Mouse (Mus musculus) midbrain, embryonic 12.5 days (tissue): ENCODE measurements around the gene Irx4. TPM values are rescaled to one million over a fixed set of nuclear protein-coding genes. Genes with fewer than 3 reads are reported as not detected.

Experiments
- ATAC-seq: fragments of 200-750 bp; cut with Nextera tagmentation; 2 replicates; pipeline ENCODE4 v1.8.0; 2017; ENCODE audit warnings: low read depth, moderate TSS enrichment, moderate library complexity; ENCODE audit not compliant: low FRiP score
- H3K27ac ChIP-seq: fragments of 300-500 bp; sonication (generic); replicated peaks from 2 replicates; pipeline ENCODE4 v1.5.1; 2016; ENCODE audit warnings: mild to moderate bottlenecking
- H3K27me3 ChIP-seq: fragments of 300-500 bp; sonication (generic); 2 replicates; pipeline ENCODE4 v1.6.1; 2016; ENCODE audit warnings: mild to moderate bottlenecking
- H3K36me3 ChIP-seq: fragments of 300-500 bp; sonication (generic); 2 replicates; pipeline ENCODE4 v1.6.1; 2016
- H3K4me1 ChIP-seq: fragments of 300-500 bp; sonication (generic); 2 replicates; pipeline ENCODE4 v1.6.1; 2016
- H3K4me2 ChIP-seq: fragments of 300-500 bp; sonication (generic); replicated peaks from 2 replicates; pipeline ENCODE4 v1.6.1; 2016; ENCODE audit warnings: mild to moderate bottlenecking, moderate library complexity
- H3K4me3 ChIP-seq: fragments of 300-500 bp; sonication (generic); 2 replicates; pipeline ENCODE4 v1.5.1; 2016; ENCODE audit warnings: mild to moderate bottlenecking
- H3K9ac ChIP-seq: fragments of 300-500 bp; sonication (generic); replicated peaks from 2 replicates; pipeline ENCODE4 v1.6.1; 2016; ENCODE audit warnings: mild to moderate bottlenecking, moderate library complexity
- H3K9me3 ChIP-seq: fragments of 300-500 bp; sonication (generic); 2 replicates; pipeline ENCODE4 v1.6.1; 2016; ENCODE audit warnings: mild to moderate bottlenecking
- WGBS: fragments of 180-500 bp; shearing (Covaris S2); methylation state at CpG from one replicate; pipeline ENCODE4 v1.1.7; 2016; 5-methylcytosine and 5-hydroxymethylcytosine counted together
- polyA plus RNA-seq: library from polyadenylated mRNA; unstranded; fragments of >200 nt; fragmentation: Nextera tagmentation; extraction: Ambion mirVana; gene quantifications from 2 replicates; pipeline ENCODE4 v1.2.1, GENCODE M21; 2016

The Irx4 gene
- polyA plus RNA-seq, 1 experiment from 2014 or later, result 1.5 TPM

DNA sequence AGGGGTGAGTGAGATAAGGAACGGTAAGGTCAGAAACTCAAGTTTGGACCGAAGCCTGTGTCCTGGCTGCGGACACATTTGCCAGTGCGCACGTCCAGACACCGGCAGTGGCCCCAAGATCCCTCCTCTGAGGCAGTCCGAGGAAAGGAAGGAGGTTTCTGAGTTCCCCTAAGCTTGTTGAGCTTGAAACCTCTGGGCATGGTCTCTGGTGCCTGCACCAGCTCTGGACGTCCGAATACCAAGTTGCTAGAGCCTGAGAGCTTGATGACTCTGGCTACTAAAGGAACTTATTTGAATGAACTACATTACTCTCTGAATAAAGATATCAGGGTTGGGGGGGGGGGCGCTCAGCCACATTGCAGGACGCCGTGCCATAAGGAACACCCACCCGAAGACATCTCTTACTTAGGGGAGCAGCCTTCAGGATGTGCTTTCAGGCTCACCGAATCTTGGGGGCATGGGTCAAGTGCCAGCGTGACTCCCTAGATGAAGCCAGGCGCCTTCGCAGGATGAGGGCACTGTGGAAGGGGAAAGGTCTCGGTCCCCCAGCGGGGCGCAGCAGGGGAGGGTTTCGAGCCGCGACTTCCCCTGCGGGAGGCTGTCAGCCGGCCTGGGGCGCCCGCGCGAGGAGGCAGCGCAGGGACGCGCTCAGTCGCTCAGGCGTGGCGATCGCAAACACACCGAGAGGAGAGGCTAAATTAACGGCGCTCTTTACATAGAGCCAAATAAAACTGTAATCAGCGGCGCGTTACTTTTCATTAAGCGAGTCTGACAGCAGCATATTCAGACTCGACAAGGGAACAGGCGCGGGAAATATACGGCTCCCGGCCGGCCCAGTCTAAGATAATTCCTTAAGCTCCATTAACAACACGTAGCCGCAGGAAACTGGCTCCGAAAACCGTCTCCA lies 11.3 kb downstream of the Irx4 start:
- 0 out of 2 replicates have a peak, but pooled peaks have one; percentile 14 for ATAC-seq
- H3K9ac ChIP-seq, result 0 out of 2 replicates have a peak overlapping the region, but pooled peaks have one; percentile 2
- no peak overlapping the region for H3K27ac ChIP-seq

DNA sequence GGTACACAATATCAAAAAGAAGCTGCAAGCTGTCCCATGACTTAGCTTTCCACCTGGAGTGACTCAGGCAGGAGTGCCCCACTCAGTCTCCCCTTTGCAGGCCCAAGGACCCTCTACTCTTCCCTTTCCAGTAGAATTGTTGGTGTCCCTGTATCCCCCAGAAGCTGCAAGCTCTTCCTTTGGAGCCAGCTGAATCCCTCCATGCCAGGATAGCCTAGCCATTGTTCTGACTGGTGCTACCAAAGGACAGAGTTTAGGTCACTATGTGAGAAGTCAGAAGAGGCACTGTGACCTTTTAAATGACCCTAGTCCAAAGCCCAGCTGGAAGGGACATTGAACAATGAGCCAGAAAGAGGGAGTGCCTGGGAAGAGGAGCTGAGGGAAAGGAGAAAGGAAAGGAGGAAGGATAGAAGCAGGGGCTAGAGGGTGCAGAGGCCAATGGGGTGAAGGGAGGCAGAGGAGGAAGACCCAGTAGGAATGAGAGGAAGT lies 12.6 kb downstream of the Irx4 start:
- Histone ChIP-seq H3K4me3 (no peak overlapping the region), H3K4me2 (no peak overlapping the region), H3K27me3 (peaks cover 96% of the 10 kb centered on the region), H3K9me3 (no peaks in the 10 kb centered on the region), H3K9ac (no peak overlapping the region), H3K4me1 (peaks cover 18% of the 10 kb centered on the region), H3K27ac (no peak overlapping the region), H3K36me3 (no peaks in the 10 kb centered on the region)
- no peak for ATAC-seq

More for the DNA sequence above, 11.3 kb downstream of the Irx4 start:
- peak overlapping the region; percentile 54 for H3K4me2 ChIP-seq
- H3K4me1 ChIP-seq, result peaks cover 18% of the 10 kb centered on the region
- under 1% methylated on average over 52 of the region's 53 CpGs for WGBS
- peaks cover 99% of the 10 kb centered on the region for H3K27me3 ChIP-seq
- H3K9me3 ChIP-seq, result no peaks in the 10 kb centered on the region
- peak overlapping the region; percentile 32 for H3K4me3 ChIP-seq
- no peaks in the 10 kb centered on the region for H3K36me3 ChIP-seq

DNA sequence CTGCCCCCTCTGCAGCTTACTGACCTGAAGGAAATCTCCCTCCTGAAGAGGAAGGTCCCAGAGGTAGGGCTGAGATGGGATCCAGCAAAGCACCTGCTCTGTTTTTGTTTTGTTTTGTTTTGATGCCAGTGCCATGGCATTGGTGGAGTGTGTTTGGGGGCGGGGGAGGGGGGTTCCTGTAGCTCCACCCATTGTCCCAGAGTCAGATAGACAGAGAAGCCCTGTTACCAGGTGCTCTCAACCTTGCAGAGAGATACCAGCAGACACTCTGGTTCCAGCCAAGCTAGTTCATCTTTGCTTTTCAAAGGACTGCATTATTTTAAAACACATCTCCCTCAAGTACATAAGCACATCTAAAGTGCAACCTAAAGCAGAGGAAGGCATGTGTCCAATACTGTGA lies 13.3 kb downstream of the Irx4 start:
- ATAC-seq, result no peak
- 0% methylated on average over 1 of the region's 1 CpGs for WGBS

DNA sequence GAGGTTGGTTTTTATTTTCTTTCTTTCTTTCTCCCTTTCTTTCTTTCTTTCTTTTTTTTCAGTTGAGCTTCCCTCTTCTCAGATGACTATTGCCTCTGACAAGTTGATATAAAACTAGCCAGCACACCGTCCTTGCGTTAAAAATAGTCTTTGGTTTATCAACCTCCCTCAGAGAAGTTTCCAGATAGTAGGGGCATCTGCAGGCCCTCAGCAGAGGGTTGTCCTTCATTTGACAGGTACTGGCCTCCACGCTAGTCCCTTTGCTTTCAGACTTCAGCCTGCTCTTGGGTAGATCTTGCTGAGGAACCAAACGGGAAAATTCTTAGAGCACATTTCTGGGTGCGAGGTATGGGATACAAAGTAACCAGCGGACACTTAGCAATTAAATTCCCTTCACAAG lies 17.1 kb downstream of the Irx4 start:
- no peak for ATAC-seq
- H3K4me3 ChIP-seq, result no peak overlapping the region
- H3K4me1 ChIP-seq, result peaks cover 2% of the 10 kb centered on the region; the same call in 1 of the 2 replicates
- 91% methylated on average over 6 of the region's 6 CpGs for WGBS
- H3K36me3 ChIP-seq, result no peaks in the 10 kb centered on the region
- H3K27me3 ChIP-seq, result peaks cover 53% of the 10 kb centered on the region
- no peak overlapping the region for H3K27ac ChIP-seq
- H3K9ac ChIP-seq, result no peak overlapping the region
- H3K4me2 ChIP-seq, result no peak overlapping the region
- no peaks in the 10 kb centered on the region for H3K9me3 ChIP-seq

More for the DNA sequence above, 13.3 kb downstream of the Irx4 start:
- no peak overlapping the region for H3K9ac ChIP-seq
- peaks cover 18% of the 10 kb centered on the region for H3K4me1 ChIP-seq
- H3K36me3 ChIP-seq, result no peaks in the 10 kb centered on the region
- H3K27ac ChIP-seq, result no peak overlapping the region
- no peak overlapping the region for H3K4me2 ChIP-seq
- H3K4me3 ChIP-seq, result no peak overlapping the region
- H3K27me3 ChIP-seq, result peaks cover 91% of the 10 kb centered on the region
- H3K9me3 ChIP-seq, result no peaks in the 10 kb centered on the region

DNA sequence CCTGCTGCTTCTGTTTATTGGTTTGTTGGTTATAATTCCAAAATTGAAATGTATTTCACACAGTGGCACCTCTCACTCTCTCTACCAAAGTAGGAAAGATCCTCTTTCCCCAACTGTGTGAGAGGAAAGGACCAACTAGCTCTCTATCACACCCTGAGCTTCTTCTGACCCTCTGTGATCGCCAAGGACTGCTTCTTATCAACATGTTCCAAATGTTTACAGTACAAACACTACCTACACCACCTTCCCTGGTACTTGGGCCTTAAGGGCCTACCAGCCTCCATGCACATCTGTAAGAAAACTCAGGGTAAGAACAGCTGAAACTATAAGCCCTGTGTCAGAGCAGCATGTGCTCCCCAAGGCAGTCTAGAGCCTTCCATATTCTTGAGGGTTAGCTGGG lies 17.5 kb downstream of the Irx4 start:
- Histone ChIP-seq H3K4me3 (no peak overlapping the region), H3K4me1 (no peaks in the 10 kb centered on the region), H3K27me3 (peaks cover 49% of the 10 kb centered on the region), H3K4me2 (no peak overlapping the region), H3K9me3 (no peaks in the 10 kb centered on the region), H3K36me3 (no peaks in the 10 kb centered on the region), H3K9ac (no peak overlapping the region), H3K27ac (no peak overlapping the region)
- ATAC-seq, result no peak
- WGBS, result 50% methylated on average over 1 of the region's 1 CpGs

DNA sequence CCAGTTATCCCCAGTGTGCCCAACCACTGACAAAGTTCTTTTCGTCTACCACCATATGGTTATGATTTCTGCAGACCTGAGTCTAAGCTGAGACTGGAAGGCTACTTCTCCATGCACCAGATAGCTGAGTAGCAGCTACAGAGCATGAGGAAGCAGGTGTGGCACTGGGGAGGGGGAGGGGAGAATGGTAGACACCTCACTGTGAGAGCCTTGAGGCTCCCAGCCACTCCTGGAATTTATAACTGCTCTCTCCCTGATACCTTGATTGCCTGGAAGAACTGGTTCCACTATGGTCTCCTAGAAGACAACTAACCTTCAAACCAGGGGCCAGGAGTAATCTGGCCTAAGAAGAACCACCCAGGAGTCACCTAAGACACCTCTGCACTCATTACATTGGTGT lies 18.9 kb downstream of the Irx4 start:
- H3K9ac ChIP-seq, result no peak overlapping the region
- H3K36me3 ChIP-seq, result no peaks in the 10 kb centered on the region
- no peak overlapping the region for H3K4me3 ChIP-seq
- H3K9me3 ChIP-seq, result no peaks in the 10 kb centered on the region
- 86% methylated on average over 1 of the region's 1 CpGs for WGBS
- no peak overlapping the region for H3K27ac ChIP-seq
- ATAC-seq, result no peak
- no peak overlapping the region for H3K4me2 ChIP-seq
- H3K27me3 ChIP-seq, result peaks cover 42% of the 10 kb centered on the region
- no peaks in the 10 kb centered on the region for H3K4me1 ChIP-seq

- H3K9ac ChIP-seq, result no peak overlapping the region
- 77% methylated on average over 2 of the region's 2 CpGs for WGBS
- H3K27ac ChIP-seq, result no peak overlapping the region
- peaks cover 14% of the 10 kb centered on the region; the same call in 1 of the 2 replicates for H3K27me3 ChIP-seq
- H3K4me3 ChIP-seq, result no peak overlapping the region
- H3K36me3 ChIP-seq, result no peaks in the 10 kb centered on the region
- no peak for ATAC-seq
- H3K9me3 ChIP-seq, result no peaks in the 10 kb centered on the region
- H3K4me2 ChIP-seq, result no peak overlapping the region
- H3K4me1 ChIP-seq, result no peaks in the 10 kb centered on the region
Measured at GRCm38 (mm10) chr13:73282407-73282806, 22.1 kb downstream of the Irx4 start.

- ATAC-seq, result no peak
- H3K9ac ChIP-seq, result no peak overlapping the region
- H3K4me1 ChIP-seq, result no peaks in the 10 kb centered on the region
- no peak overlapping the region for H3K4me2 ChIP-seq
- H3K27me3 ChIP-seq, result peaks cover 20% of the 10 kb centered on the region; the same call in 1 of the 2 replicates
- no peaks in the 10 kb centered on the region for H3K9me3 ChIP-seq
- H3K4me3 ChIP-seq, result no peak overlapping the region
- 96% methylated on average over 1 of the region's 1 CpGs for WGBS
- no peaks in the 10 kb centered on the region for H3K36me3 ChIP-seq
- no peak overlapping the region for H3K27ac ChIP-seq
Measured at GRCm38 (mm10) chr13:73283534-73283933, 23.3 kb downstream of the Irx4 start.

DNA sequence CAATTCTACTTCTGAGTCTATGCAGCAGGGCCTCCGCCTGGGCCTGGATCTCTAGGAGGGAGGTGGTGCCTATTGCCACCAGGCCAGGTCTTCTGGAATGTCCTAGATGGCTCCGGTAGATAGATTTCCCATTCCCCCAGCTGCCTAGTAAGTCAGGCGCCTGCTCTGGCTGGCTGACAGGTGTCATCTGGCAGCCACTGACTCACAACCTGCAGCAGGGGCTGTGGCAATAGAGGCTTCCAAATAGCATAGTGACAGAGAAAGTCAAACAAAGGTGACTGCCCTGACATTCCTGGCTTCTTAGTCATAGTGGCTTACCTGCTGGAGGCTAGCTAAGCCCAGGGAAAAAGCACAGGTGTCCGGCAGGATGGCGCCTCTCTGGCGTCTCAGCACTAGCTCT lies 29.9 kb downstream of the Irx4 start:
- ATAC-seq, result no peak
- Histone ChIP-seq H3K9me3 (no peaks in the 10 kb centered on the region), H3K4me1 (no peaks in the 10 kb centered on the region), H3K27ac (no peak overlapping the region), H3K4me2 (no peak overlapping the region), H3K9ac (no peak overlapping the region), H3K36me3 (no peaks in the 10 kb centered on the region), H3K27me3 (peaks cover 12% of the 10 kb centered on the region; the same call in 1 of the 2 replicates), H3K4me3 (no peak overlapping the region)
- WGBS, result 89% methylated on average over 6 of the region's 6 CpGs

DNA sequence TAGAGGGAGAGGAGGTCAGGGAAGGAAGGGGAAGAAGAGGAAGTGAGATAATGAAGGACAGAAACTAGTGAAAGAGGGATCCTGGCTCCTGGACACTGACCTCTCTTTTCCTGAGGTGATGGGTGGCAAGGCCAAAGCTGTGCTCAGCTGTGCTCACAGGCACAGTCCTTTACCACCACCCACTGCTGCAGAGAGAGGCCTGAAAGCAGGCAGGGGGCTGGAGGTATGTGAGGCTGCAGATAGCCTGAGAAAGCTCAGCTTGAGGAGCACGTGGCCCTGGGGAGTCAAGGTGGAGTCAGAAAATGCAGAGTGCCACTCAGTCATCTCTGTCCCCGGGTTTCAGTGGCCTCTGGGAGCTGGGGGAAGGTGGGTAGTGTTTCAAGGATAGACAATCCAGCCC lies 30.8 kb downstream of the Irx4 start:
- 45% methylated on average over 2 of the region's 2 CpGs for WGBS
- Histone ChIP-seq H3K27ac (no peak overlapping the region), H3K36me3 (no peaks in the 10 kb centered on the region), H3K4me2 (no peak overlapping the region), H3K27me3 (peaks cover 12% of the 10 kb centered on the region; the same call in 1 of the 2 replicates), H3K4me1 (no peaks in the 10 kb centered on the region), H3K4me3 (no peak overlapping the region), H3K9me3 (no peaks in the 10 kb centered on the region), H3K9ac (no peak overlapping the region)
- ATAC-seq, result no peak

DNA sequence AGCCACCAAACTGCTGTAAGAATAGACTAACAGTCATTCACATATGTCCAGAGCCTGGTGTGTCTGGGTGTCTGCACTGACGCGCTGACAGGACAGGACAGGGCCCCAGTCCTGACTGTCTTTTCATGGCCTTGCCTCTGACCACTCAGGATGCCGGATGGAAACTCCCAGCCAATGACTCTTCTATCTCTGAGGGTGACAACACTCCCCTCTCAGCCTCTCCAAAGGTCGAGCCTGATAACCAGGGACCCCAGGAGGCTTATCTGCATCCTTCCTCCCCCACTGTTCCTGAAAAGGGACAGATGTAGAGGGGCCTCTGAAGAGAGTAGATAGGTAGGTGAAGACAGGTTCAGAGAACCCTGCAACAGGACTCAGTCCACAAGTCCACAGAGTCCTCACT lies 38.4 kb downstream of the Irx4 start:
- Histone ChIP-seq H3K9me3 (no peaks in the 10 kb centered on the region), H3K36me3 (no peaks in the 10 kb centered on the region), H3K4me3 (no peak overlapping the region), H3K27me3 (peaks cover 16% of the 10 kb centered on the region; the same call in 1 of the 2 replicates), H3K4me1 (no peaks in the 10 kb centered on the region), H3K9ac (no peak overlapping the region), H3K4me2 (no peak overlapping the region), H3K27ac (no peak overlapping the region)
- 70% methylated on average over 4 of the region's 4 CpGs for WGBS
- ATAC-seq, result no peak

DNA sequence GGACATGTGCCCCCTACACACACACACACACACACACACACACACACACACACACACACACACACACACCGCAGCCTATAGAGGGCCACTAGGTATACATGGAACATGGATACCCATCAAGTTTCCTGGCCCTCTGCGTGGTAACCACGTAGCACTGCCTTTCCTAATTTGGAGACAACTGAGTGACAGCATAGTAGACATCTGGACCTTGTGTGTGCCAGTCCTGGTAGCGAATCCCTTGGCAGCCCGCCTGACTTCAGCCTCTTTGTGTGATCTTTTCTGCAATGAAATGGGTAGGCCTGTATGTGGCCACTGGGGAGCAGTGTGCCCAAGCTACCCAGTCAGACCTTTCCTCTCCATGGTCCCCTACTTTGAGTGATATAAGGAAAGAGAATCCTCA lies 39.0 kb downstream of the Irx4 start:
- WGBS, result 95% methylated on average over 5 of the region's 5 CpGs

More for the DNA sequence above, 39.0 kb downstream of the Irx4 start:
- Histone ChIP-seq H3K4me1 (no peaks in the 10 kb centered on the region), H3K27me3 (peaks cover 16% of the 10 kb centered on the region; the same call in 1 of the 2 replicates), H3K4me2 (no peak overlapping the region), H3K36me3 (no peaks in the 10 kb centered on the region), H3K9me3 (no peaks in the 10 kb centered on the region), H3K27ac (no peak overlapping the region), H3K4me3 (no peak overlapping the region), H3K9ac (no peak overlapping the region)
- ATAC-seq, result no peak
